ENCODE assay signal across 42 mouse cellular contexts in genomic region chr17:17912618-17913017, GRCm38 (mm10). TPM values are rescaled to one million over a fixed set of nuclear protein-coding genes. Genes with fewer than 3 reads are reported as not detected.
"Had no signal": no experiment of that assay in that cellular context is flagged by ENCODE, and none has a peak within 500 bp of the region (broad histone marks: within the 10 kb centered on the region; RNA-seq: fewer than 3 reads in every experiment).

No protein-coding gene starts in this region.

RNA-seq across cellular contexts. Expression of gene Fpr3, which starts 25.0 kb away (rescaled TPM):
- total RNA-seq: heart, postnatal 10 days; heart, postnatal 14 days; heart, postnatal 25 days; heart, postnatal 36 days; heart, postnatal 4 days; hematopoietic stem cell, adult 5-6 weeks; hindbrain, postnatal 0 days; layer of hippocampus, adult 18-20 months; layer of hippocampus, adult 2 months; layer of hippocampus, adult 8-10 months; layer of hippocampus, postnatal 10 days; layer of hippocampus, postnatal 14 days; layer of hippocampus, postnatal 25 days; layer of hippocampus, postnatal 36 days; left cerebral cortex, adult 18-20 months; left cerebral cortex, adult 2 months had no signal
- polyA plus RNA-seq: heart, embryonic 10.5 days; heart, embryonic 11.5 days; heart, embryonic 12.5 days; heart, embryonic 13.5 days; heart, embryonic 14.5 days; heart, embryonic 15.5 days; heart, embryonic 16.5 days; heart, postnatal 0 days; hindbrain, embryonic 10.5 days; hindbrain, embryonic 11.5 days; hindbrain, embryonic 12.5 days; hindbrain, embryonic 13.5 days; hindbrain, embryonic 14.5 days; hindbrain, embryonic 15.5 days; hindbrain, embryonic 16.5 days; hindbrain, postnatal 0 days; inflammation-experienced regulatory T-cells, adult 6 months; intestine, embryonic 14.5 days; intestine, embryonic 15.5 days; intestine, embryonic 16.5 days; intestine, postnatal 0 days; kidney, adult 2 months; kidney, embryonic 14.5 days; kidney, embryonic 15.5 days; kidney, embryonic 16.5 days; kidney, postnatal 0 days; large intestine, adult 2 months had no signal

RNA-seq across cellular contexts. Expression of gene Fpr2, which starts 25.0 kb away (rescaled TPM):
- total RNA-seq: heart, postnatal 25 days; heart, postnatal 36 days; hindbrain, postnatal 0 days; layer of hippocampus, adult 18-20 months; layer of hippocampus, adult 2 months; layer of hippocampus, adult 8-10 months; layer of hippocampus, postnatal 14 days; layer of hippocampus, postnatal 25 days; layer of hippocampus, postnatal 36 days; left cerebral cortex, adult 18-20 months; left cerebral cortex, adult 2 months had no signal
- polyA plus RNA-seq: heart, embryonic 10.5 days; heart, embryonic 11.5 days; heart, embryonic 12.5 days; heart, embryonic 13.5 days; hindbrain, embryonic 10.5 days; hindbrain, embryonic 11.5 days; hindbrain, embryonic 12.5 days; hindbrain, embryonic 13.5 days; hindbrain, embryonic 15.5 days; intestine, postnatal 0 days had no signal

RNA-seq across cellular contexts. Expression of gene Fpr1, which starts 28.9 kb away (rescaled TPM):
- total RNA-seq: heart, postnatal 14 days; heart, postnatal 4 days; hindbrain, postnatal 0 days; layer of hippocampus, adult 18-20 months; layer of hippocampus, adult 2 months; layer of hippocampus, adult 8-10 months; layer of hippocampus, postnatal 10 days; layer of hippocampus, postnatal 14 days; layer of hippocampus, postnatal 25 days; layer of hippocampus, postnatal 36 days; left cerebral cortex, adult 18-20 months; left cerebral cortex, adult 2 months had no signal
- polyA plus RNA-seq: heart, embryonic 11.5 days; heart, embryonic 12.5 days; hindbrain, embryonic 10.5 days; hindbrain, embryonic 12.5 days; hindbrain, embryonic 13.5 days; hindbrain, embryonic 14.5 days; hindbrain, postnatal 0 days; intestine, embryonic 14.5 days; kidney, adult 2 months had no signal

RNA-seq across cellular contexts. Expression of gene Has1, which starts 57.6 kb away (rescaled TPM):
- total RNA-seq: hematopoietic stem cell, adult 5-6 weeks had no signal
